Comparison of ENCODE assay signal across 10 mouse cellular contexts in the genomic region with DNA sequence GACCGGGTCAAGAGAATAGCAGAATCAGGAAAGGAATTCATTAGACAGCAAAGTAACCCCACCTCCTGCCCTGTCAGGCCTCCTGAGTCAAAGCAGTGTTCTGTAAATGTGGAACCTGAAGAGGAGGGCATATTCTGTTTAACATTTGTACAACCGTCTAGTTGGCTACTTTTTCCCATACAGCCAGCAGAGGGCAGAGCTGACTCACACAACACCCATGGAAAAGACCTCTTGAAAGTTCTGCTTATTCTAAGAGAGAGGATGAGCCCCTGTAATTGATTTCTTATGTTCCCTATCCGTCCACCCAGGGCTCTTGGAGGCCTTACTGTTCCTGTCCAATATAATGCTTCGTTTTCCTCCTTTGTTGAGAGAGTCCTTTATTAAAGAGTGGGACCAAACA. TPM values are rescaled to one million over a fixed set of nuclear protein-coding genes. Genes with fewer than 3 reads are reported as not detected.
DNase-seq lines count a peak whose midpoint lies in the region; ATAC-seq and TF ChIP-seq lines count a peak whose summit lies in the region.
"Had no signal": no experiment of that assay in that cellular context is flagged by ENCODE, and none has a peak within 500 bp of the region (broad histone marks: within the 10 kb centered on the region; RNA-seq: fewer than 3 reads in every experiment).

No protein-coding gene starts in this region.

- H3K27ac ChIP-seq in hindbrain, embryonic 11.5 days (ENCODE audit: low read depth, low read length) = no peak overlapping the region
- no peak overlapping the region for H3K27ac ChIP-seq in hindbrain, embryonic 12.5 days
- no peak overlapping the region for H3K27ac ChIP-seq in heart, postnatal 0 days (ENCODE audit: low read depth)
- H3K27ac ChIP-seq in limb, embryonic 14.5 days (replicated peaks; ENCODE audit: low read depth, low read length) = no peak overlapping the region

- DNase-seq in hindbrain, embryonic 11.5 days (ENCODE audit: low spot score) = peak; percentile 51
- peak; percentile 73 for DNase-seq in R1 (ENCODE audit: low read depth, low spot score)
- DNase-seq in heart, postnatal 0 days (ENCODE audit: low spot score) = peak; percentile 10
- DNase-seq in limb, embryonic 14.5 days (ENCODE audit: low spot score) = peak; percentile 24
- peak; percentile 11 for DNase-seq in retina, postnatal 7 days (ENCODE audit: low read depth, low spot score)
- no peak for DNase-seq in ovary, postnatal 36 days (ENCODE audit: low spot score)

- no peak for TF ChIP-seq EP300 in heart, postnatal 0 days (IDR thresholded peaks at IDR 0.05; ENCODE audit: low read depth)

- 29% methylated on average over 4 of the region's 4 CpGs for WGBS in hindbrain, embryonic 11.5 days
- WGBS in hindbrain, embryonic 12.5 days = 20% methylated on average over 4 of the region's 4 CpGs
- 14% methylated on average over 4 of the region's 4 CpGs for WGBS in heart, postnatal 0 days
- 14% methylated on average over 4 of the region's 4 CpGs for WGBS in limb, embryonic 14.5 days

- no peak overlapping the region for H3K4me2 ChIP-seq in hindbrain, embryonic 11.5 days (replicated peaks; ENCODE audit: low read depth, low read length)
- no peak overlapping the region for H3K4me2 ChIP-seq in hindbrain, embryonic 12.5 days (replicated peaks)
- no peak overlapping the region for H3K4me2 ChIP-seq in heart, postnatal 0 days (ENCODE audit: low read depth, low read length)
- H3K4me2 ChIP-seq in limb, embryonic 14.5 days (replicated peaks; ENCODE audit: low read depth, low read length, severe bottlenecking) = no peak overlapping the region

- H3K36me3 ChIP-seq in hindbrain, embryonic 11.5 days (ENCODE audit: control insufficient read depth, insufficient read depth, low read length) = no peaks in the 10 kb centered on the region
- no peaks in the 10 kb centered on the region for H3K36me3 ChIP-seq in hindbrain, embryonic 12.5 days
- H3K36me3 ChIP-seq in heart, postnatal 0 days (replicated peaks; ENCODE audit: control insufficient read depth, insufficient read depth, low read length) = no peaks in the 10 kb centered on the region
- H3K36me3 ChIP-seq in limb, embryonic 14.5 days (ENCODE audit: control insufficient read depth, insufficient read depth, low read length) = no peaks in the 10 kb centered on the region

- H3K4me3 ChIP-seq in hindbrain, embryonic 11.5 days (ENCODE audit: low read depth, low read length) = no peak overlapping the region
- no peak overlapping the region for H3K4me3 ChIP-seq in hindbrain, embryonic 12.5 days
- H3K4me3 ChIP-seq in heart, postnatal 0 days (ENCODE audit: low read depth, low read length) = no peak overlapping the region
- no peak overlapping the region for H3K4me3 ChIP-seq in limb, embryonic 14.5 days (replicated peaks; ENCODE audit: low read length)
- H3K4me3 ChIP-seq: myocyte had no signal

- no peak for ATAC-seq in hindbrain, embryonic 11.5 days (ENCODE audit: low FRiP score)
- ATAC-seq in hindbrain, embryonic 12.5 days (ENCODE audit: low FRiP score) = no peak; the same call in 1 of the 2 replicates
- no peak for ATAC-seq in heart, postnatal 0 days (ENCODE audit: insufficient read depth, low read depth)
- ATAC-seq in limb, embryonic 14.5 days (ENCODE audit: low FRiP score, low read depth) = no peak
- no peak for ATAC-seq in monocyte, adult 5-6 weeks (replicated peaks; ENCODE audit: insufficient number of reproducible peaks, low FRiP score, low TSS enrichment, poor library complexity, severe bottlenecking)

- no peaks in the 10 kb centered on the region for H3K27me3 ChIP-seq in hindbrain, embryonic 11.5 days (ENCODE audit: control insufficient read depth, insufficient read depth, low read length)
- no peaks in the 10 kb centered on the region for H3K27me3 ChIP-seq in hindbrain, embryonic 12.5 days
- H3K27me3 ChIP-seq in heart, postnatal 0 days (ENCODE audit: control insufficient read depth, insufficient read depth, low read length) = no peaks in the 10 kb centered on the region
- no peaks in the 10 kb centered on the region for H3K27me3 ChIP-seq in limb, embryonic 14.5 days (ENCODE audit: control insufficient read depth, insufficient read depth, low read length)

- H3K9me3 ChIP-seq in hindbrain, embryonic 11.5 days (ENCODE audit: control insufficient read depth, low read length) = no peaks in the 10 kb centered on the region
- H3K9me3 ChIP-seq in hindbrain, embryonic 12.5 days (replicated peaks) = no peaks in the 10 kb centered on the region
- H3K9me3 ChIP-seq in heart, postnatal 0 days (replicated peaks; ENCODE audit: control insufficient read depth, low read length) = no peaks in the 10 kb centered on the region
- H3K9me3 ChIP-seq in limb, embryonic 14.5 days (ENCODE audit: control insufficient read depth, low read length) = no peaks in the 10 kb centered on the region

- H3K9ac ChIP-seq in hindbrain, embryonic 11.5 days (ENCODE audit: low read depth, low read length) = no peak overlapping the region
- H3K9ac ChIP-seq in hindbrain, embryonic 12.5 days = no peak overlapping the region
- no peak overlapping the region for H3K9ac ChIP-seq in heart, postnatal 0 days (replicated peaks; ENCODE audit: low read depth, low read length)
- H3K9ac ChIP-seq in limb, embryonic 14.5 days (ENCODE audit: low read depth, low read length, severe bottlenecking) = no peak overlapping the region

- no peak for TF ChIP-seq POLR2A in limb, embryonic 14.5 days (IDR thresholded peaks at IDR 0.05; ENCODE audit: borderline replicate concordance, extremely low read depth, insufficient read depth, insufficient read length)

- no peaks in the 10 kb centered on the region for H3K4me1 ChIP-seq in hindbrain, embryonic 11.5 days (replicated peaks; ENCODE audit: control insufficient read depth, insufficient read depth, low read length)
- no peaks in the 10 kb centered on the region for H3K4me1 ChIP-seq in hindbrain, embryonic 12.5 days
- no peaks in the 10 kb centered on the region for H3K4me1 ChIP-seq in heart, postnatal 0 days (ENCODE audit: control insufficient read depth, insufficient read depth)
- H3K4me1 ChIP-seq in limb, embryonic 14.5 days (ENCODE audit: control insufficient read depth, insufficient read depth, low read length) = no peaks in the 10 kb centered on the region

- TF ChIP-seq CTCF in heart, postnatal 0 days (IDR thresholded peaks at IDR 0.05; ENCODE audit: low read depth) = peak; percentile 72

RNA-seq across cellular contexts. Expression of a gene that starts 3.6 kb away (rescaled TPM):
- polyA plus RNA-seq in hindbrain, embryonic 11.5 days (2014; fragmentation: Nextera tagmentation; extraction: Ambion mirVana) = not detected in 2 replicates
- polyA plus RNA-seq in hindbrain, embryonic 12.5 days (2016; fragmentation: Nextera tagmentation; extraction: Ambion mirVana) = not detected in 2 replicates
- total RNA-seq in heart, postnatal 0 days (2014; rRNA removed; ENCODE audit: low replicate concordance) = 0.69 TPM in 1 of 2 replicates, not detected in the other
- polyA plus RNA-seq in heart, postnatal 0 days (2015; fragmentation: Nextera tagmentation; extraction: Ambion mirVana) = 0.41 and 1.5 TPM in 2 replicates
- polyA plus RNA-seq in limb, embryonic 14.5 days (2012; rRNA removed) = not detected in 2 replicates
- not detected in 2 replicates for polyA plus RNA-seq in limb, embryonic 14.5 days (2014; fragmentation: Nextera tagmentation; extraction: Ambion mirVana)
- not detected in 3 replicates for total RNA-seq in monocyte, adult 5-6 weeks (2017)
- total RNA-seq: hematopoietic stem cell, adult 5-6 weeks had no signal
- polyA plus RNA-seq: myocyte had no signal

RNA-seq across cellular contexts. Expression of a gene that starts 23.2 kb away (rescaled TPM):
- polyA plus RNA-seq in hindbrain, embryonic 11.5 days (2014; fragmentation: Nextera tagmentation; extraction: Ambion mirVana) = not detected in 2 replicates
- not detected in 2 replicates for polyA plus RNA-seq in hindbrain, embryonic 12.5 days (2016; fragmentation: Nextera tagmentation; extraction: Ambion mirVana)
- total RNA-seq in heart, postnatal 0 days (2014; rRNA removed; ENCODE audit: low replicate concordance) = 0.97 and 6.1 TPM in 2 replicates
- 0.10 and 0.19 TPM in 2 replicates for polyA plus RNA-seq in heart, postnatal 0 days (2015; fragmentation: Nextera tagmentation; extraction: Ambion mirVana)
- not detected in 2 replicates for polyA plus RNA-seq in limb, embryonic 14.5 days (2012; rRNA removed)
- not detected in 2 replicates for polyA plus RNA-seq in limb, embryonic 14.5 days (2014; fragmentation: Nextera tagmentation; extraction: Ambion mirVana)
- total RNA-seq in monocyte, adult 5-6 weeks (2017) = not detected in 3 replicates
- total RNA-seq: hematopoietic stem cell, adult 5-6 weeks had no signal
- polyA plus RNA-seq: myocyte had no signal

RNA-seq across cellular contexts. Expression of a gene that starts 23.3 kb away (rescaled TPM):
- polyA plus RNA-seq in hindbrain, embryonic 11.5 days (2014; fragmentation: Nextera tagmentation; extraction: Ambion mirVana) = not detected in 2 replicates
- polyA plus RNA-seq in hindbrain, embryonic 12.5 days (2016; fragmentation: Nextera tagmentation; extraction: Ambion mirVana) = not detected in 2 replicates
- not detected in 2 replicates for total RNA-seq in heart, postnatal 0 days (2014; rRNA removed; ENCODE audit: low replicate concordance)
- polyA plus RNA-seq in heart, postnatal 0 days (2015; fragmentation: Nextera tagmentation; extraction: Ambion mirVana) = not detected in 2 replicates
- polyA plus RNA-seq in limb, embryonic 14.5 days (2012; rRNA removed) = not detected in 2 replicates
- not detected in 2 replicates for polyA plus RNA-seq in limb, embryonic 14.5 days (2014; fragmentation: Nextera tagmentation; extraction: Ambion mirVana)
- not detected in 3 replicates for total RNA-seq in monocyte, adult 5-6 weeks (2017)
- total RNA-seq: hematopoietic stem cell, adult 5-6 weeks had no signal
- polyA plus RNA-seq: myocyte had no signal

RNA-seq across cellular contexts. Expression of a gene that starts 55.3 kb away (rescaled TPM):
- polyA plus RNA-seq in hindbrain, embryonic 11.5 days (2014; fragmentation: Nextera tagmentation; extraction: Ambion mirVana) = 0.63 TPM in 1 of 2 replicates, not detected in the other
- 0.22 TPM in 1 of 2 replicates, not detected in the other for polyA plus RNA-seq in hindbrain, embryonic 12.5 days (2016; fragmentation: Nextera tagmentation; extraction: Ambion mirVana)
- not detected in 2 replicates for total RNA-seq in heart, postnatal 0 days (2014; rRNA removed; ENCODE audit: low replicate concordance)
- polyA plus RNA-seq in heart, postnatal 0 days (2015; fragmentation: Nextera tagmentation; extraction: Ambion mirVana) = 0.12 TPM in 1 of 2 replicates, not detected in the other
- not detected in 2 replicates for polyA plus RNA-seq in limb, embryonic 14.5 days (2012; rRNA removed)
- polyA plus RNA-seq in limb, embryonic 14.5 days (2014; fragmentation: Nextera tagmentation; extraction: Ambion mirVana) = not detected in 2 replicates
- total RNA-seq in monocyte, adult 5-6 weeks (2017) = not detected in 3 replicates
- total RNA-seq: hematopoietic stem cell, adult 5-6 weeks had no signal
- polyA plus RNA-seq: myocyte had no signal

RNA-seq across cellular contexts. Expression of a gene that starts 57.0 kb away (rescaled TPM):
- polyA plus RNA-seq in hindbrain, embryonic 11.5 days (2014; fragmentation: Nextera tagmentation; extraction: Ambion mirVana) = not detected in 2 replicates
- polyA plus RNA-seq in hindbrain, embryonic 12.5 days (2016; fragmentation: Nextera tagmentation; extraction: Ambion mirVana) = not detected in 2 replicates
- not detected in 2 replicates for total RNA-seq in heart, postnatal 0 days (2014; rRNA removed; ENCODE audit: low replicate concordance)
- polyA plus RNA-seq in heart, postnatal 0 days (2015; fragmentation: Nextera tagmentation; extraction: Ambion mirVana) = 0.44 and 1.9 TPM in 2 replicates
- polyA plus RNA-seq in limb, embryonic 14.5 days (2012; rRNA removed) = not detected in 2 replicates
- polyA plus RNA-seq in limb, embryonic 14.5 days (2014; fragmentation: Nextera tagmentation; extraction: Ambion mirVana) = not detected in 2 replicates
- not detected in 3 replicates for total RNA-seq in monocyte, adult 5-6 weeks (2017)
- total RNA-seq: hematopoietic stem cell, adult 5-6 weeks had no signal
- polyA plus RNA-seq: myocyte had no signal
